Mouse (Mus musculus): ENCODE measurements around the gene Nt5dc2.

Gene Nt5dc2

DNA sequence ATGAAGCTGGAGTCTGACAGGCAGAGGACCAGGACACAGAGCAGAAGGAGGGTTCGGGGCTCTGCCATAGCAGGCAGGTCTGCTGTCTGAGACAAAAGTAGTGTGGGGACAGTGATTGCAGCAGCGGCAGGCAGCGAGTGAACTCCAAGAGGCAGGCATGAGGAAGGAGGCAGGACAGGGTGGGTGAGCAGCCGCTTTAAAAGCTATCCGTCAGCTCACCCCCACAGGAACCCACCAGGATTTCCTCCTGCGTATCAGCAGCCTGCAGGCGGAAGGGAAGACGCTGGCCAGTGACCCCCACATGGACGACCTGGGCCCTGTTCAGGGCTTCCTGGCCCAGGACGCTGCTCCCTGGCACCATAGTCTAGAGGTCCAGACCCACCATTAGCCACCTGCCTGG is 37.6 kb downstream of the Nt5dc2 start, which contains the start of gene Stab1:
Gene Stab1 (minus strand): TSS at position 217 of the 400 bp plus-strand sequence.
- DNase-seq (ENCODE audit: low spot score in 2 of 2), result no peak

DNA sequence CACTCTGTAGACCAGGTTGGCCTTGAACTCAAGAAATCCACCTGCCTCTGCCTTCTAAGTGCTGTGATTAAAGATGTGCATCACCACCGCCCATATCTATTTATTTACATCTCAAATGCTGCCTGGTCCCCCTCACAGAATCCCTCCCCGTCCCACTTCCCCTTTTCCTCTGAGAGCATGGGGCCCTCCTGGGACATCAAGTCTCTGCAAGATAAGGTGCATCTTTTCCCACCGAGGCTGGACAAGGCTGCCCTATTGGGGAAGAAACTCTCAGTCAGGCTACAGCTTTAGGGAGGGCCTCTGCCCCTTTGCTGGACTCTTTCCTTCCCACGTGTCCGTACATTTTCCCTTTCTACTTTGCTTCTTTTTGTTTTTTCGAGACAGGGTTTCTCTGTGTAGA is 38.7 kb downstream of the Nt5dc2 start:
- no peak for DNase-seq (ENCODE audit: low spot score in 2 of 2)

DNA sequence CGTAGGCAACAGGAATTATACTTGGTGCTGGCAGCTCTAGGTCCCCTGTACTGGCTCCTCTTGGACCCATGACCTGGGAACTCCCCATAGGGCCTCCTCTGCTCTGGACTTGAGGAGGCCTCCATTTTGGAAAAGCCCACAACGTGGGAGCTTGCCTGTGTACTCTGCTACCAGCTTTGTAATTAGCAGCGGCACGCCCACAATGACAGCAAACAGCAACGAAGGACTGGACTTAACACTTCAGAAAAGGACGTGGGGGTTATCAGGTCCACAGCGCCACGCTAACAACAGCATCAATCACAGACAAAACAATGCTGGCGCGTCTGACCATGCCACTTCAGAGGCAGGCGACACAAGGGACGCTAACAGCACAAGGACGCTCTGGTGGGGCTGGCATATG is 40.1 kb downstream of the Nt5dc2 start:
- DNase-seq (ENCODE audit: low spot score in 2 of 2), result no peak

GRCm38 (mm10) chr14:31171386-31171785 is 40.5 kb downstream of the Nt5dc2 start:
- DNase-seq (ENCODE audit: low spot score in 2 of 2), result no peak

- no peak for DNase-seq (ENCODE audit: low spot score in 2 of 2)
These were observed 41.0 kb downstream of the Nt5dc2 start for GRCm38 (mm10) chr14:31171821-31172220.

DNA sequence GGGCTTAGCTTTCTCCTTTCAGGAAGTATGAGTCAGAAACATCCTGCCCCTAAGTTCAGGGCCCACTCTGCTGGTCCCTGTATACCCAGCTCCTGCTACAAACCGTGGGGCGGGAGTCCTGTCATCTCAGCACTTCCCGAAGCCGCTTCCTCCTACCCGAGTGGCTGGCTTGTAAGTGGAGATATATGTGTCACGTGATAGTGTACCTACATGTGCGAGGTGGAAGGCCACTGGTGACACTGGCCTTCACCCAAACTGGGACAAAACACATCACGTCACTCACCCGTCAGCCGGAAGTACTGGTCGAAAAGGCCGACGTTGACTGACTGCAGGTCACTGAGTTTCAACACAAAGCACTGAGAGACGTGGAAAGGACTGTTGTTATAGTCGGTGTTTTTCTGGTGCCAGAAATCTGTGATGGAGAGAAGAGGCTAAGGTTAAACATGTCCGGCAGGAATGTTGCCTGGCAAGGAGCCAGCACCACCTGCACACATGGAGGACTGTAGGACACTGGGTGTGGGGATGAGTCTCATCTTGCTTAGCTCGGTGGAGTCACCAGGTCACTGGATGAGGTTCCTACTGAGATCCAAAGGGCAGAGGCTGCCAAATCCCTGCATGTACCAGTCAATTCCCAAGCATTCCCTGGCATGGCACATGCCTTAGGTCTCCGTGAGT is 42.1 kb downstream of the Nt5dc2 start:
- no peak for DNase-seq (ENCODE audit: low spot score in 2 of 2)

DNA sequence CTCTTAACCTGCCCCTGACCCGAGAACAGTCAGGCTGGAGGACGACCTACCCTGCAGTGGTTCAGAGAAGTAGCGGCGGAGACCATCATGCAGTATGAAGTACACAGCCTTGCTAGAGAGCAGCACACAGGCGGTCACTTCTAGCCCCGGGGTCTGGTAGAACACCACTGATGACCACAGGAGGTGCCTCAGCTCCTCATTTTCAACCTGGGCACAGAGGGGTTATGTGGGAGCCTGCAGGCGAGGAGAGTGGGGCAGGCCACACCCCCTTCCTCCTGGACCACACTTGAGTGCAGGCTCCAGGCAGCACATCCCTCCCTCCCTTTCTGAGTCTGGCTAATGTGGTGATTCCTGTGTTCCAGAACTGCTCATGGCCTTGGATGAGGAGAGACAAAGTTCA is 42.7 kb downstream of the Nt5dc2 start:
- DNase-seq (ENCODE audit: low spot score in 2 of 2), result no peak

GRCm38 (mm10) chr14:31177287-31177686 is 46.4 kb downstream of the Nt5dc2 start:
- DNase-seq (ENCODE audit: low spot score in 2 of 2), result no peak

GRCm38 (mm10) chr14:31177715-31178114 is 46.9 kb downstream of the Nt5dc2 start:
- DNase-seq (ENCODE audit: low spot score in 2 of 2), result no peak

- no peak for DNase-seq (ENCODE audit: low spot score in 2 of 2)
These were observed 49.0 kb downstream of the Nt5dc2 start for GRCm38 (mm10) chr14:31179677-31180365.

- no peak for DNase-seq (ENCODE audit: low spot score in 2 of 2)
These were observed 50.7 kb downstream of the Nt5dc2 start for GRCm38 (mm10) chr14:31181512-31181911.

GRCm38 (mm10) chr14:31182786-31183290 is 52.0 kb downstream of the Nt5dc2 start:
- DNase-seq (ENCODE audit: low spot score in 2 of 2), result no peak

DNA sequence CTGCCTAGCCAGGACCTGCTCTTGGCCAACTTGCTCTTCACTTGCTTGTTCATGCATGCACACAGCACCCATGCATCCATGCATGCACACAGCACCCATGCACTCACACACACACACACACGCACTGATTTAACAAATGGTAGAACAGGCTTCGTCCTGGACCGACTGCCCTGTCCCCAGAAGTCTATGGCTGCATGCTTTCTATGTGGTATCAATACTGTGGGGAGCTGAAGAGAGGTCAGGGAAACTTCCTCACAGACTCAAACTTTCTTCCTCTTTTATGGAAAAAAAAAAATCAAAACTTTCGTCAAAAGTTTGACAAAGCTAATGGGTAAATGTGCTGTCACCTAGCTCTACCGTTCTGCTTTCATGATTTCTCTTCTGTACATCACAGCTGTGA is 52.7 kb downstream of the Nt5dc2 start:
- DNase-seq (ENCODE audit: low spot score in 2 of 2), result no peak

GRCm38 (mm10) chr14:31184195-31184594 is 53.3 kb downstream of the Nt5dc2 start:
- DNase-seq (ENCODE audit: low spot score in 2 of 2), result no peak

- no peak for DNase-seq (ENCODE audit: low spot score in 2 of 2)
These were observed 55.8 kb downstream of the Nt5dc2 start for GRCm38 (mm10) chr14:31186656-31187055.
